17 mouse cellular contexts compared by ENCODE assay signal in genomic region chr6:99107081-99107482, GRCm38 (mm10).
DNase-seq lines count a peak whose midpoint lies in the region; ATAC-seq lines count a peak whose summit lies in the region.
"Had no signal": no experiment of that assay in that cellular context is flagged by ENCODE, and none has a peak within 500 bp of the region (broad histone marks: within the 10 kb centered on the region; RNA-seq: fewer than 3 reads in every experiment).

No protein-coding gene starts in this region.

- no peaks in the 10 kb centered on the region for H3K36me3 ChIP-seq in kidney, embryonic 14.5 days (ENCODE audit: control insufficient read depth, insufficient read depth, low read length)
- H3K36me3 ChIP-seq: embryonic facial prominence, embryonic 13.5 days had no signal

- DNase-seq in kidney, adult 9 months = no peak
- peak; percentile 44 for DNase-seq in c-Kit-positive CD71-positive TER-119-negative erythroid progenitor cells, embryonic 14.5 days (ENCODE audit: low read depth)
- DNase-seq in embryo, embryonic 11 days = peak; percentile 27
- DNase-seq in testis, postnatal 10 days (ENCODE audit: low spot score) = no peak
- no peak for DNase-seq in ovary, postnatal 14 days (ENCODE audit: low spot score)
- DNase-seq: adrenal gland, postnatal 25 days; cerebellum, postnatal 10 days; gastrocnemius, postnatal 25 days; heart, postnatal 14 days; right cerebral cortex, adult 18-20 months had no signal

- no peaks in the 10 kb centered on the region for H3K27me3 ChIP-seq in kidney, embryonic 14.5 days (ENCODE audit: control insufficient read depth, insufficient read depth, low read length)
- H3K27me3 ChIP-seq: megakaryocyte, embryonic 14.5 days had no signal

- no peak overlapping the region for H3K27ac ChIP-seq in kidney, embryonic 14.5 days (ENCODE audit: low read depth, low read length)
- H3K27ac ChIP-seq: embryonic facial prominence, embryonic 13.5 days; hindbrain, postnatal 0 days had no signal

- no peak overlapping the region for H3K9ac ChIP-seq in kidney, embryonic 14.5 days (ENCODE audit: low read depth, low read length)
- H3K9ac ChIP-seq: embryonic facial prominence, embryonic 13.5 days had no signal

- no peak overlapping the region for H3K4me2 ChIP-seq in kidney, embryonic 14.5 days (replicated peaks; ENCODE audit: low read depth, low read length)
- H3K4me2 ChIP-seq: embryonic facial prominence, embryonic 13.5 days had no signal

- peaks cover 16% of the 10 kb centered on the region for H3K4me1 ChIP-seq in kidney, embryonic 14.5 days (ENCODE audit: control insufficient read depth, insufficient read depth, low read length)

- H3K9me3 ChIP-seq in kidney, embryonic 14.5 days (ENCODE audit: control insufficient read depth, low read length) = no peaks in the 10 kb centered on the region
- H3K9me3 ChIP-seq: embryonic facial prominence, embryonic 13.5 days had no signal

- ATAC-seq in kidney, embryonic 14.5 days (ENCODE audit: low FRiP score, low TSS enrichment) = 0 out of 2 replicates have a peak, but pooled peaks have one; percentile 49
- ATAC-seq in megakaryocyte progenitor cell, adult 5-6 weeks (replicated peaks; ENCODE audit: poor library complexity) = peak; percentile 41
- ATAC-seq: activated CD4-positive, CD25-positive, alpha-beta regulatory T cell, adult 4 months; hindbrain, postnatal 0 days; lung, postnatal 0 days had no signal

- H3K4me3 ChIP-seq in kidney, embryonic 14.5 days (ENCODE audit: low read length) = no peak overlapping the region
- H3K4me3 ChIP-seq: embryonic facial prominence, embryonic 13.5 days; megakaryocyte, embryonic 14.5 days had no signal

- 29% methylated on average over 6 of the region's 6 CpGs for WGBS in kidney, embryonic 14.5 days

Comparison
In these comparisons a context has a peak if more than half of its experiments do, and no peak if none do; other contexts are left out.
1. DNase-seq: peak in c-Kit-positive CD71-positive TER-119-negative erythroid progenitor cells, embryonic 14.5 days (single experiment) and embryo, embryonic 11 days (single experiment); none in kidney, adult 9 months (single experiment), testis, postnatal 10 days (single experiment) and ovary, postnatal 14 days (single experiment).